Mouse (Mus musculus) heart, embryonic 10.5 days (tissue): ENCODE measurements around the gene Igdcc4. TPM values are rescaled to one million over a fixed set of nuclear protein-coding genes. Genes with fewer than 3 reads are reported as not detected.
A peak's percentile ranks its signal among the peaks of the same experiment; 100 is the strongest.

Experiments used
- DNase-seq: peaks from one replicate; pipeline ENCODE4 v3.0.0-alpha.2; 2017; ENCODE audit warnings: low spot score
- H3K27ac ChIP-seq: fragments of 300-500 bp; sonication (generic); 2 replicates; pipeline ENCODE4 v1.5.1; 2016; ENCODE audit warnings: mild to moderate bottlenecking
- H3K27me3 ChIP-seq: fragments of 300-500 bp; sonication (generic); 2 replicates; pipeline ENCODE4 v1.6.1; 2016; ENCODE audit warnings: mild to moderate bottlenecking; ENCODE audit not compliant: poor library complexity, insufficient read depth, severe bottlenecking
- H3K36me3 ChIP-seq: fragments of 300-500 bp; sonication (generic); 2 replicates; pipeline ENCODE4 v1.6.1; 2016; ENCODE audit warnings: mild to moderate bottlenecking, moderate library complexity
- H3K4me1 ChIP-seq: fragments of 300-500 bp; sonication (generic); 2 replicates; pipeline ENCODE4 v1.6.1; 2016; ENCODE audit warnings: mild to moderate bottlenecking
- H3K4me3 ChIP-seq: fragments of 300-500 bp; sonication (generic); 2 replicates; pipeline ENCODE4 v1.5.1; 2016; ENCODE audit warnings: mild to moderate bottlenecking, moderate library complexity
- H3K9me3 ChIP-seq: fragments of 300-500 bp; sonication (generic); 2 replicates; pipeline ENCODE4 v1.6.1; 2016; ENCODE audit warnings: mild to moderate bottlenecking, moderate library complexity
- WGBS: fragments of 180-500 bp; shearing (Covaris S2); methylation state at CpG from one replicate; pipeline ENCODE4 v1.1.7; 2016; 5-methylcytosine and 5-hydroxymethylcytosine counted together
- polyA plus RNA-seq: library from polyadenylated mRNA; unstranded; fragments of >200 nt; fragmentation: Nextera tagmentation; extraction: Ambion mirVana; gene quantifications from 2 replicates; pipeline ENCODE4 v1.2.1, GENCODE M21; 2016

Igdcc4 gene
- polyA plus RNA-seq, 1 experiment from 2014 or later = 10.8 TPM

GRCm38 (mm10) chr9:65172654-65173053 is 71.4 kb downstream of the Igdcc4 start:
- Histone ChIP-seq H3K4me3 (no peak overlapping the region), H3K9me3 (no peaks in the 10 kb centered on the region), H3K36me3 (0 out of 2 replicates have a peak, but pooled peaks cover 2% of the 10 kb centered on the region), H3K4me1 (peaks cover 43% of the 10 kb centered on the region), H3K27me3 (0 out of 2 replicates have a peak, but pooled peaks cover 9% of the 10 kb centered on the region), H3K27ac (no peak overlapping the region)
- 55% methylated on average over 9 of the region's 9 CpGs for WGBS
- no peak for DNase-seq

- 45% methylated on average over 5 of the region's 5 CpGs for WGBS
- Histone ChIP-seq H3K9me3 (no peaks in the 10 kb centered on the region), H3K27me3 (0 out of 2 replicates have a peak, but pooled peaks cover 16% of the 10 kb centered on the region), H3K4me3 (no peak overlapping the region), H3K4me1 (peaks cover 56% of the 10 kb centered on the region), H3K36me3 (0 out of 2 replicates have a peak, but pooled peaks cover 2% of the 10 kb centered on the region), H3K27ac (peak overlapping the region; percentile 52; the same call in 1 of the 2 replicates)
- no peak for DNase-seq
Measured at GRCm38 (mm10) chr9:65175234-65175938, 74.1 kb downstream of the Igdcc4 start.

GRCm38 (mm10) chr9:65175939-65176871 is 74.9 kb downstream of the Igdcc4 start:
- Histone ChIP-seq H3K27me3 (0 out of 2 replicates have a peak, but pooled peaks cover 23% of the 10 kb centered on the region), H3K36me3 (0 out of 2 replicates have a peak, but pooled peaks cover 5% of the 10 kb centered on the region), H3K9me3 (no peaks in the 10 kb centered on the region), H3K27ac (peak overlapping the region; percentile 50), H3K4me3 (no peak overlapping the region), H3K4me1 (peaks cover 63% of the 10 kb centered on the region)
- WGBS = 44% methylated on average over 9 of the region's 9 CpGs
- no peak for DNase-seq

- Histone ChIP-seq H3K9me3 (no peaks in the 10 kb centered on the region), H3K4me3 (no peak overlapping the region), H3K27ac (no peak overlapping the region; the same call in 1 of the 2 replicates), H3K4me1 (peaks cover 63% of the 10 kb centered on the region), H3K27me3 (0 out of 2 replicates have a peak, but pooled peaks cover 31% of the 10 kb centered on the region), H3K36me3 (peaks cover 17% of the 10 kb centered on the region)
- 57% methylated on average over 3 of the region's 3 CpGs for WGBS
- DNase-seq = no peak
Measured at GRCm38 (mm10) chr9:65177497-65177896, 76.2 kb downstream of the Igdcc4 start.

- H3K27me3 ChIP-seq = 0 out of 2 replicates have a peak, but pooled peaks cover 32% of the 10 kb centered on the region
- peaks cover 59% of the 10 kb centered on the region for H3K4me1 ChIP-seq
- H3K9me3 ChIP-seq = no peaks in the 10 kb centered on the region
- DNase-seq = no peak
- H3K4me3 ChIP-seq = 0 out of 2 replicates have a peak overlapping the region, but pooled peaks have one; percentile 47
- 45% methylated on average over 10 of the region's 10 CpGs for WGBS
- peak overlapping the region; percentile 84 for H3K27ac ChIP-seq
- peaks cover 21% of the 10 kb centered on the region for H3K36me3 ChIP-seq
Measured at GRCm38 (mm10) chr9:65177912-65178311, 76.6 kb downstream of the Igdcc4 start.

- H3K27me3 ChIP-seq = 0 out of 2 replicates have a peak, but pooled peaks cover 31% of the 10 kb centered on the region
- peak; percentile 90 for DNase-seq
- H3K27ac ChIP-seq = peak overlapping the region; percentile 84
- peak overlapping the region; percentile 47 for H3K4me3 ChIP-seq
- H3K4me1 ChIP-seq = peaks cover 59% of the 10 kb centered on the region
- WGBS = 5% methylated on average over 22 of the region's 22 CpGs
- no peaks in the 10 kb centered on the region for H3K9me3 ChIP-seq
- peaks cover 24% of the 10 kb centered on the region for H3K36me3 ChIP-seq
Measured at GRCm38 (mm10) chr9:65178336-65179213, 77.3 kb downstream of the Igdcc4 start.

GRCm38 (mm10) chr9:65179817-65180624 is 78.7 kb downstream of the Igdcc4 start:
- no peak for DNase-seq
- 23% methylated on average over 17 of the region's 17 CpGs for WGBS
- Histone ChIP-seq H3K27ac (peak overlapping the region; percentile 84), H3K4me1 (peaks cover 61% of the 10 kb centered on the region), H3K4me3 (peak overlapping the region; percentile 37), H3K27me3 (0 out of 2 replicates have a peak, but pooled peaks cover 31% of the 10 kb centered on the region), H3K9me3 (no peaks in the 10 kb centered on the region), H3K36me3 (peaks cover 33% of the 10 kb centered on the region)

Other genes with a start within 250 kb of the Igdcc4 start
- gene Slc24a1, start 149.9 kb upstream of the Igdcc4 start, polyA plus RNA-seq = 0.08 and 0.09 TPM in 2 replicates
- 55.4 and 58.3 TPM in 2 replicates for gene Ints14, start 140.6 kb upstream of the Igdcc4 start, polyA plus RNA-seq
- gene Hacd3, start 79.8 kb upstream of the Igdcc4 start, polyA plus RNA-seq = 67.6 and 78.7 TPM in 2 replicates
- 35.2 and 36.2 TPM in 2 replicates for gene Dpp8, start 69.1 kb upstream of the Igdcc4 start, polyA plus RNA-seq
- 26.8 and 65.0 TPM in 2 replicates for gene Igdcc3, start 39.7 kb downstream of the Igdcc4 start, polyA plus RNA-seq
- 4.8 and 5.8 TPM in 2 replicates for gene Parp16, start 93.9 kb downstream of the Igdcc4 start, polyA plus RNA-seq
- gene Cilp, start 163.7 kb downstream of the Igdcc4 start, polyA plus RNA-seq = not detected in 2 replicates
- 43.0 and 43.5 TPM in 2 replicates for gene Clpx, start 192.8 kb downstream of the Igdcc4 start, polyA plus RNA-seq
- gene Pdcd7, start 244.6 kb downstream of the Igdcc4 start, polyA plus RNA-seq = 5.6 and 7.8 TPM in 2 replicates